Mouse (Mus musculus) liver, embryonic 12.5 days (tissue): ENCODE measurements around the gene Pdlim5. TPM values are rescaled to one million over a fixed set of nuclear protein-coding genes. Genes with fewer than 3 reads are reported as not detected.

Experiments used
- ATAC-seq: fragments of 200-750 bp; cut with Nextera tagmentation; 2 replicates; pipeline ENCODE4 v1.8.0; 2017; ENCODE audit warnings: moderate number of reproducible peaks, mild to moderate bottlenecking, moderate library complexity
- H3K27ac ChIP-seq: fragments of 300-500 bp; sonication (generic); 2 replicates; pipeline ENCODE4 v1.5.1; 2016; ENCODE audit warnings: mild to moderate bottlenecking
- H3K27me3 ChIP-seq: fragments of 300-500 bp; sonication (generic); replicated peaks from 2 replicates; pipeline ENCODE4 v1.6.1; 2016; ENCODE audit warnings: mild to moderate bottlenecking, moderate library complexity
- H3K36me3 ChIP-seq: fragments of 300-500 bp; sonication (generic); 2 replicates; pipeline ENCODE4 v1.6.1; 2016; ENCODE audit warnings: mild to moderate bottlenecking, moderate library complexity
- H3K4me1 ChIP-seq: fragments of 300-500 bp; sonication (generic); 2 replicates; pipeline ENCODE4 v1.6.1; 2016
- H3K4me2 ChIP-seq: fragments of 300-500 bp; sonication (generic); 2 replicates; pipeline ENCODE4 v1.6.1; 2016; ENCODE audit warnings: mild to moderate bottlenecking, moderate library complexity
- H3K4me3 ChIP-seq: fragments of 300-500 bp; sonication (generic); 2 replicates; pipeline ENCODE4 v1.5.1; 2016; ENCODE audit warnings: mild to moderate bottlenecking, moderate library complexity
- H3K9ac ChIP-seq: fragments of 300-500 bp; sonication (generic); 2 replicates; pipeline ENCODE4 v1.6.1; 2016; ENCODE audit warnings: mild to moderate bottlenecking, moderate library complexity
- H3K9me3 ChIP-seq: fragments of 300-500 bp; sonication (generic); replicated peaks from 2 replicates; pipeline ENCODE4 v1.6.1; 2016; ENCODE audit warnings: mild to moderate bottlenecking, moderate library complexity
- WGBS: fragments of 180-500 bp; shearing (Covaris S2); methylation state at CpG from one replicate; pipeline ENCODE4 v1.1.7; 2016; ENCODE audit not compliant: insufficient replicate concordance; 5-methylcytosine and 5-hydroxymethylcytosine counted together
- polyA plus RNA-seq: library from polyadenylated mRNA; unstranded; fragments of >200 nt; fragmentation: Nextera tagmentation; extraction: Ambion mirVana; gene quantifications from 2 replicates; pipeline ENCODE4 v1.2.1, GENCODE M21; 2016

Pdlim5 gene
- polyA plus RNA-seq, 1 experiment from 2014 or later = 16.8 TPM

DNA sequence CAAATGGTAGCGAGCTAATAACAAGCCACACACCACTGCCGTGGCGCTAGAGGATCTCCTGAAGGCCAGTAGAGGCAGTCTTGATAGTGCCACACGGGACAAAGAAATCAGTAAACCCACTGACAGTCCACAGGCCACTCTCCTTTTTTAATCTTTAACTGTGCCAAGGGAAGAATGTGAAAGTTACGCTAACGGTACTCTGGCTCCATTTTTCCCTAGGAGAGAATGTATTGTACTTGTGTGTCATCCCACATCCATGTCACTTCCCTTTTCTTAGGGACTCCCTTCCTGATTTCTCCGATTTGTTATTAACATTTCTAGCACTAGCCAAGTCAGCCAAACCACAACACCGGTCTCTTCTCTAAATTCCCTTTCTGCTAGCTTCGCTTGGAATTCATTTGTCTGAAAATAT lies 1.5 kb downstream of the Pdlim5 start:
- Histone ChIP-seq H3K4me1 (peaks cover 17% of the 10 kb centered on the region), H3K27ac (peak overlapping the region; percentile 89)

GRCm38 (mm10) chr3:142391531-142391930 lies 4.0 kb downstream of the Pdlim5 start:
- WGBS = 78% methylated on average over 5 of the region's 5 CpGs
- Histone ChIP-seq H3K36me3 (peaks cover 16% of the 10 kb centered on the region), H3K27ac (no peak overlapping the region), H3K9me3 (no peaks in the 10 kb centered on the region), H3K9ac (no peak overlapping the region), H3K4me2 (no peak overlapping the region), H3K27me3 (no peaks in the 10 kb centered on the region), H3K4me3 (no peak overlapping the region), H3K4me1 (peaks cover 17% of the 10 kb centered on the region)
- no peak for ATAC-seq

More for the DNA sequence above, 1.5 kb downstream of the Pdlim5 start:
- WGBS = 17% methylated on average over 9 of the region's 9 CpGs
- Histone ChIP-seq H3K36me3 (peaks cover 16% of the 10 kb centered on the region), H3K4me3 (peak overlapping the region; percentile 80), H3K27me3 (no peaks in the 10 kb centered on the region), H3K4me2 (peak overlapping the region; percentile 94), H3K9ac (peak overlapping the region; percentile 87), H3K9me3 (no peaks in the 10 kb centered on the region)
- no peak for ATAC-seq

DNA sequence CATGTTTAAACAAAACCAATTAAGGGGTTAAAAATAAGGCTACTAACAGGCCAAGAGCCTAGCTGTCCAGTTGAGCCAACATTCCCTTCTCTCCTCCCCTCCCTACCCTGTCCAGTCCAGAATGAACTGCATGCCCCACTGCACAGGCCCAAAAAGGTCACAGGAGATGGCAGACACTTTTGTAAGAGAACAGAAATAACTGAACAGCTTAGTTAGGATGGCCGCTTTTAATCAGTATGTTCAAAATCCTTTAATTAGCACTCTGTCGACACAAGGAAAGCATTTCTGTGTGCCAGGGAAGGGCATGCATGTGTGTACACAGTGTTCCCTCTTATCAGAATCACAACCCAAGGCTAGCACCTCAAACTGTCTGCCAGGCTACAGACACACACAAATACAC lies 5.2 kb downstream of the Pdlim5 start:
- Histone ChIP-seq H3K27me3 (no peaks in the 10 kb centered on the region), H3K4me1 (peaks cover 13% of the 10 kb centered on the region), H3K4me2 (no peak overlapping the region), H3K27ac (no peak overlapping the region), H3K4me3 (no peak overlapping the region), H3K36me3 (peaks cover 16% of the 10 kb centered on the region), H3K9me3 (no peaks in the 10 kb centered on the region), H3K9ac (no peak overlapping the region)
- ATAC-seq = no peak
- 61% methylated on average over 2 of the region's 2 CpGs for WGBS

GRCm38 (mm10) chr3:142388189-142388588 lies 7.3 kb downstream of the Pdlim5 start:
- Histone ChIP-seq H3K9me3 (no peaks in the 10 kb centered on the region), H3K4me1 (no peaks in the 10 kb centered on the region), H3K36me3 (peaks cover 16% of the 10 kb centered on the region), H3K27me3 (no peaks in the 10 kb centered on the region), H3K4me3 (no peak overlapping the region), H3K27ac (no peak overlapping the region), H3K4me2 (no peak overlapping the region), H3K9ac (no peak overlapping the region)
- ATAC-seq = no peak
- WGBS = 89% methylated on average over 4 of the region's 4 CpGs

GRCm38 (mm10) chr3:142386505-142386904 lies 9.0 kb downstream of the Pdlim5 start:
- Histone ChIP-seq H3K4me2 (no peak overlapping the region), H3K4me3 (no peak overlapping the region), H3K9me3 (no peaks in the 10 kb centered on the region), H3K27me3 (no peaks in the 10 kb centered on the region), H3K4me1 (no peaks in the 10 kb centered on the region), H3K36me3 (peaks cover 14% of the 10 kb centered on the region), H3K9ac (no peak overlapping the region), H3K27ac (no peak overlapping the region)
- ATAC-seq = no peak
- WGBS = 91% methylated on average over 4 of the region's 4 CpGs

- H3K9me3 ChIP-seq = no peaks in the 10 kb centered on the region
- no peak overlapping the region for H3K4me3 ChIP-seq
- no peak overlapping the region for H3K27ac ChIP-seq
- ATAC-seq = no peak
- peaks cover 6% of the 10 kb centered on the region; the same call in 1 of the 2 replicates for H3K36me3 ChIP-seq
- H3K27me3 ChIP-seq = no peaks in the 10 kb centered on the region
- no peaks in the 10 kb centered on the region for H3K4me1 ChIP-seq
- WGBS = 83% methylated on average over 2 of the region's 2 CpGs
- H3K9ac ChIP-seq = no peak overlapping the region
- no peak overlapping the region for H3K4me2 ChIP-seq
These were observed 9.8 kb downstream of the Pdlim5 start for GRCm38 (mm10) chr3:142385690-142386089.

DNA sequence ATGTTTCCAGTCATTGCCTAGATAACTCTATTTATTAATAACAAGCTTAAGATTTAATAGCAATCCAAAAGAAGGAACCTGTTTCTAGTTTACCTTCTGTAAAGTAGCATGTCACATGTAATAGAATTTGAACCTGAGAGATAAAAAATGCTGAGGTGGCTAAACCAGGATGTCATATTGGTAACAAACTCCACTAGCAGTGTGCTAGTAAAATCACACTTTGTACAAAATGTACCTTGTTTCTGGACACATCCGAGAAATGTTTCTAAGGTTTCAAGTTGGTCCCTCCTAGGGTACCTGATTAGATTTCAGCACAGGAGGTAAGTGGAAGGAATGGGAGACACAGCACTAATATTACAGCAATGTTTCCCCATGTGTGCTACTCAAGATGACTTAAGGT lies 18.9 kb downstream of the Pdlim5 start:
- H3K9me3 ChIP-seq = no peaks in the 10 kb centered on the region
- peaks cover 6% of the 10 kb centered on the region; the same call in 1 of the 2 replicates for H3K36me3 ChIP-seq
- H3K4me3 ChIP-seq = no peak overlapping the region
- 73% methylated on average over 1 of the region's 1 CpGs for WGBS
- 0 out of 2 replicates have a peak, but pooled peaks cover 4% of the 10 kb centered on the region for H3K4me1 ChIP-seq
- H3K9ac ChIP-seq = no peak overlapping the region
- no peak overlapping the region for H3K27ac ChIP-seq
- no peak for ATAC-seq
- no peaks in the 10 kb centered on the region for H3K27me3 ChIP-seq
- no peak overlapping the region for H3K4me2 ChIP-seq

DNA sequence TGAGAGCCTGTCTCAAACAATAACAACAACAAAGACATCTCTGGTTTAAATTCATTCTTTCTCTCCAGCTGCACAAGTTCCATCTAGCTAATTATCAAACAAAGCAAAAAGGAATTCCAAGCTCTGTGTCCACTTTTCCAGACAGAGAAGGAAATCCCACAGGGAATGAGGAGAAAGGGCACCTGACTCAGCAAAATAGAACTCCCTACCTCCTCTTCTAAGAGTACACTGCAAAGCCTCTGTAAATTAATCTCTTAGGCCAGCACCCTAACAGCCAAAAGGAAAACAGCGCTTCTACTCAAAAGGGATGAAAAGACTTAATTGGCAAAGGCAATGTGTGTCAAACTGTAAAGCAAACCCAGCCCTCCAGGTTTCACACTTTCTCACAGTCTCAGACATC lies 20.4 kb downstream of the Pdlim5 start:
- 0 out of 2 replicates have a peak, but pooled peaks cover 4% of the 10 kb centered on the region for H3K4me1 ChIP-seq
- peaks cover 6% of the 10 kb centered on the region; the same call in 1 of the 2 replicates for H3K36me3 ChIP-seq
- no peak overlapping the region for H3K4me2 ChIP-seq
- no peak overlapping the region for H3K9ac ChIP-seq
- no peak for ATAC-seq
- WGBS = 79% methylated on average over 1 of the region's 1 CpGs
- H3K27me3 ChIP-seq = no peaks in the 10 kb centered on the region
- H3K9me3 ChIP-seq = no peaks in the 10 kb centered on the region
- no peak overlapping the region for H3K4me3 ChIP-seq
- no peak overlapping the region for H3K27ac ChIP-seq

- WGBS = 82% methylated on average over 6 of the region's 6 CpGs
- H3K27ac ChIP-seq = no peak overlapping the region
- 0 out of 2 replicates have a peak, but pooled peaks cover 4% of the 10 kb centered on the region for H3K4me1 ChIP-seq
- no peaks in the 10 kb centered on the region for H3K9me3 ChIP-seq
- no peaks in the 10 kb centered on the region for H3K27me3 ChIP-seq
- no peak overlapping the region for H3K9ac ChIP-seq
- no peak overlapping the region for H3K4me2 ChIP-seq
- peaks cover 6% of the 10 kb centered on the region; the same call in 1 of the 2 replicates for H3K36me3 ChIP-seq
- no peak for ATAC-seq
- H3K4me3 ChIP-seq = no peak overlapping the region
These were observed 22.9 kb downstream of the Pdlim5 start for GRCm38 (mm10) chr3:142372465-142373147.

DNA sequence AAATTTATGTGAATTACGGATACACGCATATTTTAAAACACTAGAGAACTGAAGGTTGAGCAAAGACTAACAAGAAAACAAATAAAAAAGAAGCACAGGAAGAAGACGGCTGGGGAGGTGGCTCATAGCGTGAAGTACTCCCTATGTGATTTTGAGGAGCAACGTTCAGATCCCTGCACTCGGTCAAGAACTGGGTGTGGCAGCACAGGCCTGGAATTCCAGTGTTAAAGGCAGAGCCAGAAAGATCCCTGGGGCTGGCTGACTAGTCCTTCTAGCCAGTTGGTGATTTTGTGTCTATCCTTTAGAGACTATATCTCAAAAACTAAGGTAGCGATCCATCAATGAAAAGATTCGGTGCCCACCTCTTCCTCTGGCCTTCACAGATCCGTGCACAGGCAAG lies 27.1 kb downstream of the Pdlim5 start:
- Histone ChIP-seq H3K4me2 (no peak overlapping the region), H3K9me3 (no peaks in the 10 kb centered on the region), H3K36me3 (peaks cover 6% of the 10 kb centered on the region; the same call in 1 of the 2 replicates), H3K27me3 (no peaks in the 10 kb centered on the region), H3K4me1 (no peaks in the 10 kb centered on the region), H3K9ac (no peak overlapping the region), H3K4me3 (no peak overlapping the region), H3K27ac (no peak overlapping the region)
- ATAC-seq = no peak
- 82% methylated on average over 9 of the region's 9 CpGs for WGBS

DNA sequence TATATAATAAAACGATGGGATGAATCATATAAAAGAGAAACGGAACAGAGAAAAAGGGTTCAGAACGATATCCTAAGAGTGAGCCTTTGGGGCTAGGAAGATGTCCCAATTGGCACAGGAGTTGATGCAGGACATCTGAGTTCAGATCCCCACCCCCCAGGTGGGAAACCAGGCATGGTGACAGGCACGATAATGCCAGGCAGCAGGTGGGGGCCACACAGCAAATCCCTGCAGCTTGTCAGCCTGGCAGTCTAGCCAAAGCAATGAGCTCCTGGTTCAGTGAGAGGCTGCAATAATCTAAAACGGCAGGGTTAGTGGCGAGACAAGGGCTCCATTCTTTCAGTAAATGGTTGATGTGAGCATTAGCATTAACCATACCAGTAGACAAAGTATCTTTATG lies 33.4 kb downstream of the Pdlim5 start:
- no peak for ATAC-seq
- Histone ChIP-seq H3K27ac (no peak overlapping the region), H3K4me2 (no peak overlapping the region), H3K9ac (no peak overlapping the region), H3K27me3 (no peaks in the 10 kb centered on the region), H3K36me3 (no peaks in the 10 kb centered on the region), H3K4me1 (no peaks in the 10 kb centered on the region), H3K4me3 (no peak overlapping the region), H3K9me3 (no peaks in the 10 kb centered on the region)
- WGBS = 73% methylated on average over 6 of the region's 6 CpGs

DNA sequence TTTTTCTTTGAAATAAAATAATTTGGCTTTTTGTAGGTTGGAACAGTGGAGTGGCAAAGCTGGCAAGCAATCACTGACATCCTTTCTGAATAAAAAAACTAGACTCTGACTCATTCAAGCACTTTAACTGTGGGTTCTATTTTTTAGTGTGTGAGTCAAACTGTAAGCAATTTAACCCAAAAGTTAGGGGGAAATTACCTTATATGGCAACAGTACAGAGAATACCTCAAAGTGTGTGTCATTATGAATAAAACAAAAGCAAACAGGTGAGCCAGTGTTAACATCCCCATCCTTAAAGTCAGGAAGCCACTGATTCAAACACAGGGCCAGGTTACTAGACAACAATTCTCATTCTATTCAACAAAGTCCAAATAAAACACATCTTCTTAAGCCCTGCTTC lies 36.5 kb downstream of the Pdlim5 start:
- no peak overlapping the region for H3K27ac ChIP-seq
- H3K9ac ChIP-seq = no peak overlapping the region
- H3K4me1 ChIP-seq = peaks cover 4% of the 10 kb centered on the region; the same call in 1 of the 2 replicates
- no peaks in the 10 kb centered on the region for H3K27me3 ChIP-seq
- no peaks in the 10 kb centered on the region for H3K36me3 ChIP-seq
- no peak overlapping the region for H3K4me2 ChIP-seq
- H3K4me3 ChIP-seq = no peak overlapping the region
- ATAC-seq = no peak
- no peaks in the 10 kb centered on the region for H3K9me3 ChIP-seq

- no peak overlapping the region for H3K27ac ChIP-seq
- H3K36me3 ChIP-seq = no peaks in the 10 kb centered on the region
- 25% methylated on average over 4 of the region's 4 CpGs for WGBS
- H3K9ac ChIP-seq = no peak overlapping the region
- no peaks in the 10 kb centered on the region for H3K27me3 ChIP-seq
- H3K4me2 ChIP-seq = no peak overlapping the region
- peaks cover 4% of the 10 kb centered on the region; the same call in 1 of the 2 replicates for H3K4me1 ChIP-seq
- no peaks in the 10 kb centered on the region for H3K9me3 ChIP-seq
- H3K4me3 ChIP-seq = no peak overlapping the region
- ATAC-seq = no peak
These were observed 38.8 kb downstream of the Pdlim5 start for GRCm38 (mm10) chr3:142356661-142357060.
